Mouse (Mus musculus): Measurements from ENCODE around the gene Mrpl42.

Mrpl42 gene

DNA sequence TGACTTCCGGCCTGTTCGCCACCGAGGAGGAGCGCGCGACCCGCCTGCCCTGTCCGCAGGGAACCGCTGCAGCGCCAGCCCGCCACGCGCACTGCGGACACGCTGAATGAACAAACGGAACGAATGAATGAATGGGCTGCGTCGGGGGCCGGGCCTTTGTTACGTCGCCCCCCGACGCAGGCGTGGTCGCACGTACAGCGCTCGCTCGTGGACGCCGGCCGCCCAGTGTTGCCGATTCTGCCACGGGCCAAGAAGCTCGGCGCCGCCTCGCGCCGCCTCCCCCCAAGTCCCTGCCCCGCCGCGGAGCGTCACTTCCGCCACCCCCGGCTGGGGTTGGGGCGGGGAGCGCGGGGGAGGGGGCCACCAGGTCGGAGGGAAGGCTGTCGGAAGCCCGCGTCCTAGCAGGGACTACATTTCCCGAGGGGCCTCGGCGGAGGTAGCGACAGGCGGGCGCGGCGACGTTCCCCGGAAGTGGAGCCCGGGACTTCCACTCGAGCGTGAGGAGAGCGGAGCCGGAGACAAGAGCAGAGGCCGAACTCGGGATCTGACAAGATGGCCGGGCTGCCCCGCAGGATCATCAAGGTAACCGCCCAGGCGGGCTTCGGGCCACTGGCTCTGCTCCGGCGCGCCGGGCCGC is 13.0 kb upstream of the Mrpl42 start, which contains the start of gene Ube2n:
Gene Ube2n (plus strand): TSS at position 490 of the 637 bp plus-strand sequence.
- DNase-seq, result peak; percentile 99

DNA sequence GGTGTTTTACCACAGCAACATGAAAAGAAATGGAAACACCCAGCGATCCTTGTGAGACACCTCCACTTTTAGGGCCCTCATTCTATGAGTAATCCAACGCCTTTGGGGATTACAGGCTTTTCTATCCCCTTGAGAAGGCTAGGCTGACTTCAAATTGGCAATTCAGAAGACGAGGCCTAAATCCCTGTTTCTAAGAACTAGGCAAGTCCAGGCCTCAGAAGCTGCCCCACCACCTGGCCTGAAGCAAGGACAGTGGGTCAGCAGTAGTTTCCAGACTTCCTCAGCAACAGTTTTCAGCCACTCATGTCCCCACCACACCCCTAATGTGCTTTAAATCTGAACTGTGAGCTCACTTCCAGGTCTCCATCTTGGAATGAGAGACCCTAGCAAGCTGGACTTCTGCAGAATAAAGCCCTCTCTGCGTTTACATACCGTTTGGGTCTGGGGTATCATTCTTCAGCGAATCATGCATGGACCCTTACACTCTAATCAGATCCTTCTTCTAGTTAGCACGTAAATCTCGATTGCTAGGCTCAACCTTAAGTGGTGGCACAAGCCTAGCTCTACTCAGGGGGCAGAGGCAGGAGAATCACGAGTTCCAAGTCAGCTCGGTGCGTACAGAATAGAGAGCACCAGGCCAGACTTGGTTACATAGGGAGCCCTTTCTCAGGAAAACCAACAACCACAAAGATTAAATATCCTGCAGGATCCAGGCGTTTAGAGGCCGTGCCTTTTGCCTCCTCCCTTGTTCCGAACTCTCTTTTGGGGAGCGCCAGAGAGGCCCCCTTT is 12.2 kb upstream of the Mrpl42 start:
- no peak for DNase-seq

DNA sequence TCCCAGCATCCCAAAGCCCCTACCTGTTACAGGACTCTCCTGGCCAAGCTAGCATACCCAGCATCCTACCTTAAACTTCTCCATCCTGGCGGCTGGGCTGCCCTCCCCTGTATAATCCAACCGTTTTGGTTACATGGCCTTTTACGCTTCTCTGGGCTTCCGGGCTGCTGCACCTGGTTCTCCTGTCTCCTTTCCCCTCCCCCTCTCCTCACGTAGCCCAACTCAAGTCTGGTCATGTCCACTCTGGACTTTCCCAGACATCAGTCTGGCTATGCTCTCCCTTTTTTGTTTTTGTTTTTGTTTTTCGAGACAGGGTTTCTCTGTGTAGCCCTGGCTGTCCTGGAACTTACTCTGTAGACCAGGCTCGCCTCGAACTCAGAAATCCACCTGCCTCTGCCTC is 10.9 kb upstream of the Mrpl42 start:
- peak; percentile 35 for DNase-seq

DNA sequence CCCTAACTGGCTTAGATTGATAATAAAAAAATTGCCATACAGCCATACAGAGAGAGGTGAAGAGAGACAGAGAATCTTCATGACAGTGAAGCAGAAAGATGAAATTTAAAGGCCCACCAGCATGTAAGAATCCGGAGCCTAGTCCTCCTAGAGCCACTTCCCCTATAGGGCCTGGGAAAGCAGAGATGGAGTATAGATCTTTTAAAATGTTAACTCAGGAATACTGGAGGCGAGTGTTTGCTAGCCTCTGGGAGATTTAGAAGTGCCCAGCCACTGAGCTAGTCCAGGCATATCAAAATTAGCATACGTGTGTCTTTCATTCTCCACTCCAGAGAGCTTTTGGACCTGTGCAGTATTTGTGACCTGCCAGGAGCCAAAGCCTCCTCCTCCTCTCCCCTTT is 7.5 kb upstream of the Mrpl42 start:
- DNase-seq, result no peak

DNA sequence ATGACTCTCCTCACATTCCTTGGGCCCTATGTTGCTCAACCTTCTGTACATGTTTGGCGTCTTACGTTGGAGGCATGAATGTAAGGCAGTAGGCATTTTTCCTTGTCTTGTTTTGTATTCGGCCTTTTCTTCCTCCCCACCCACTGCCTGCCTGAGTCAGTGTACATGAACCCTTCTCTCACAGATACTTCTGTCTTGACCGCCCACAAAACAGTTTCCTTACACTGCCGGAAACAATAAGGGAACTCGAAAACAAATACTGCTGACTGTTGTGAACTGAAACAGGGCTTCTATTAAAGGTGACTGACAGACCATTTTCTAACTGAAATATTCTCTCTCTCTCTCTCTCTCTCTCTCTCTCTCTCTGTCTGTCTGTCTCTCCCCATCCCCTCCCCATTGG is 7.1 kb upstream of the Mrpl42 start:
- no peak for DNase-seq

DNA sequence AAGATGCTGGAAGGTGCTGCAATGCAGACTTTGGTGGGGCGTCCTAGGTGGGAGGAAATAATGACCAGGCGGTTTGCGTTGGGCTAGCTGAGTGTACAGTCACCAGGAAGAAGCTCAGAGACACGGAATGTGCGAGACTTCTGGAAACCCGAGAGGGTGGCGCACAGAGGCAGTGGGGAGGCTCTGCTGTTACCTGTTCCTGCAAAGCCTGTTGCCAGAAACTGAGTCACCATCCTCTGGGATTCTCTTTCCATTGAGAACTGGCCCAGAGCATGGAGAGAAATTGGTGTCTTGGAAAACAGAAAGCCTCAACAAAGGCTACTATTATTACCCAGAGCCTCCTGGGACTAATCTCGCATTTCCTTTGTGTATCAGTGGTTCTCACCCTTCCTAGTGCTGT is 6.4 kb upstream of the Mrpl42 start:
- no peak for DNase-seq

DNA sequence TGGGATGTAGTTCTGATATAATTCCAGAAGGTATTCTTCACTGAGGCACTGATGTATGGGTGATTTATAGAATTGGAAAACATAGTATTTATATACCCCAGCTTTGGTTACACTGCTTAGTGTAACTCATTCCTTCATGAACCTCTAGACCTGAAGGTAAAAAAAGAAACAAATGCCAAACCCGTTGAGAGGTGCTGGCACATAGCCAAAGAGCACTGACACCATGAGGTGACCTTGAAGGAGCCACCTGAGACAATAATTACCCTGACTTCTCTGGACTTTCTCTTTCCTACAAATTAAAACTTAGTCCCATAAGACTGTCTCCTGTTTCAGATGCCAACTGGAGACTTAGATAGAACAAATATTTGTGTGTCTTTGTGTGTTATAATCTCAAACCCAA is 2.6 kb upstream of the Mrpl42 start:
- DNase-seq, result no peak

DNA sequence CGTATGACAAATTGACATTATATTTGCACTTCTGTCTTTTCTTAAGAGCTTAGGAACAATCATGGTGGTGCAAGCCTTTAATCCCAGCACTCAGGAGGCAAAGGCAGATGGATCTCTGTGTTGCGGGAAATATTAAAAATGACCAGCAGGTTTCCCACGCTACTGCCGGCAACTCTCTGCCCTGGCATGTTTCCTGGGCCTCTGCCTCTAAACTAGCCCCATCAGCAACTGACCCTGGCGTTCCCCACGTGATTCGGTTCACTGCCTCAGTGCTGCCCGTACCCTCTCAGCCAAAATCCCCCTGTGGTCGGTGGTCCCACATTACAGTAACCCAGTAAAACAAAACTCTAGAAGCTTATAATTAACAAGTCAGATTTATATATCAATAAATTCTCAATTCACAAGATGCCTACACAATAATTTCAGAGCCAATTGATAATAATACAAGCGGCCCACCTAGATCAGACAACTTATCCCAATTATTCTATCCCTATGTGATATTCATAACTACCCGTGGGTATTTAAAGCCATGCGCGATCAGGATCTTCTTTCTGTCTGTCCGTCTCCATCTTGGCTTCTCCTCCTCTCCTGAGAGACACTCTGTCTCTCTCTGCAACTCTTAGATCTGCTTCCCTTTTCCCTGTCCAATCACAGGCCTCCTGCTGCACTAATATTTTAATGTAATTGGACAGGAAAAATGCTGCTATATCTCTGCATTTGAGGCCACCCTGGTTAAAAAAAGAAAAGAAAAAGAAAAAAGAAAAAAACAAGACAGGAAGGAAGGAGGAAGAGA is 1.9 kb upstream of the Mrpl42 start:
- DNase-seq, result no peak

DNA sequence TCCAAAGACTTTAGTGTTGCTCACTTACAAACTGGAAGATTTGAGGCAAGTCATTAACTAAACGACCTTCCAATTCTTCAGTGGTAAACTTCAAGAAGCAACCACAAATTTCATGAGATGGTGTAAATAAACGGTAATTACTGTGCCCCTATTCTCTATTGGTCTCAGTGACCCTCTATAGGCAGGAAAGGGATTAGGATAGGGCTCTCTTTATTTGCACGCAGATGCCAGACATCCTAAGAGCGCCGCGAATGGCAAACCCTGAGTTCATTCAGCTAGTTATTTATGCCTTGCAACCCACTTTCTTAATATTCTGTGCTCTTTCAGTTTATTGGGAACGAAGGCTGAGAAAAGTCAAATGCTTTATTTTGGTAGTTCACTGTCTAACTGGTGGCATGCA is 707 bp downstream of the Mrpl42 start:
- DNase-seq, result no peak

DNA sequence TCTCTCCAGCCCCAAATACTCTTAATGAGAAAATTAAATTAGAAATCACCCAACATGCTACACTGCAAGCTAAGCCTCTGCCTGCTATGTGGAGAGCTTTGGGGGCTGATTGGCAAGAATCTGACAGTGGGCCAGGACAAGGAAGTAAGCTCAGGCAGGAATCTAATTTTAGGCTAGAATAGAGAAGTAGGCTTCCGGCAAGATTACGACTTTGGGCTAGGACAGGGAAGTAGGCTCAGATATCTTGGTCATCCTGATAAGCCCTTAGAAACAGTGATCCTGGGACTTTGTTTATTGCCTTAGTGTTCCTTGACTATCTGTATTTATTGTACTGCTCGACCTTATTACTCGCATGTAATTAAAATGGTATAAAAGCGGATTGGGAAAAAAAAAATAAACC is 7.5 kb downstream of the Mrpl42 start:
- no peak for DNase-seq

DNA sequence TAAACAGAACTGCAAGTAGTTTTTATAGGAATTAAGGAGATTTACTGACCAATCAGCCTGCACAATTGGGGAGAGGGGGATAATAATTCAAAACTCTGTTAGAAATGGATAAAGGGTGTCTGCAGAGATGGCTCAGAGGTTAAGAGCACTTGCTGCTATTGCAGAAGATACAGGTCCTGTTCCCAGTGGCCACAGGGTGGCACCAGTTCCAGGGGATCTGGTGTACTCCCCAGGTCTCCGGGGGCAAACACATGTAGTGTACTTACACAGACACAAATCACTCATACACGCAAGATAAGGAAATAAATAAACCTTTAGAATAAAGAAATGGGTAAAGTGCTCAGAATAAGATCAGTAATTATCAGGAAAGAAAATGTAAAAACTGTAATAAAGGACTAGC is 12.1 kb downstream of the Mrpl42 start:
- DNase-seq, result no peak

DNA sequence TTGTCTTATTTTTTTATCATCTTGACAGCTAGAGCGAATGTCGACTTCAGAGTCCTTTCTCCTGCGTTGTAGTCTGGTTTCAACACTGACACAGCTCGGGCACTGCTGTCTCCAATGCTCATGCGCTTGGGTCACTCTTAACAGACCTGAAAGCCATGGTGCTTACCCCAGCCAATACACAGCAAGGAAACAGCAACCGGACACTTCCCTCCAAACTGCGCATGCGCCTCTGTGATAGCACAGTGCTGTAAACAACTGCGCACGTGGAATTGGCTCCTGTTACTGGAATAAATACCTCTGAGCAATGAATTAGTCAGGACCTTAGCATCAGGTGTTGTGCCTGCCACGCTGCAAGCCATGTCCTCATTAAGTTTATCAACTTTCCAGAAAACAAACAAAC is 24.2 kb downstream of the Mrpl42 start:
- DNase-seq, result no peak

DNA sequence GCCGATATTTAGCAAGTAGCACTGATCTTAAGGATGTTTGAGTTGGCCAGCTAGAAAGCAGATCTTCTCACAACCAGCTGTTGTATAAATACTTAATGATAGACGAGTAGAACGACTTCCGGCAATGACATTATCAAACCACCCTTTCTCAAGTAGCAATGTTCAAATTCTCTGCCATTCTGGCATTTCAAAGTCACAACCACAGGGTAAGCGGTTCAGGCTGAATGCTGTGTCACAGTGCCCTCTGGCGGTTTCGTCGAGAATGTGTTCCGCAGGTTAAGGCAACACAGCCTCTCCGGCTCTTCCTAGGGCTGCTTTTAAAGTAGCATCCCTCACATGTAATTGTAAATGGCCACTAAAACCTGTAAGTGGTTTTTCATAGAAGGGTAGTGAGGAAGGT is 25.8 kb downstream of the Mrpl42 start:
- peak; percentile 59 for DNase-seq

DNA sequence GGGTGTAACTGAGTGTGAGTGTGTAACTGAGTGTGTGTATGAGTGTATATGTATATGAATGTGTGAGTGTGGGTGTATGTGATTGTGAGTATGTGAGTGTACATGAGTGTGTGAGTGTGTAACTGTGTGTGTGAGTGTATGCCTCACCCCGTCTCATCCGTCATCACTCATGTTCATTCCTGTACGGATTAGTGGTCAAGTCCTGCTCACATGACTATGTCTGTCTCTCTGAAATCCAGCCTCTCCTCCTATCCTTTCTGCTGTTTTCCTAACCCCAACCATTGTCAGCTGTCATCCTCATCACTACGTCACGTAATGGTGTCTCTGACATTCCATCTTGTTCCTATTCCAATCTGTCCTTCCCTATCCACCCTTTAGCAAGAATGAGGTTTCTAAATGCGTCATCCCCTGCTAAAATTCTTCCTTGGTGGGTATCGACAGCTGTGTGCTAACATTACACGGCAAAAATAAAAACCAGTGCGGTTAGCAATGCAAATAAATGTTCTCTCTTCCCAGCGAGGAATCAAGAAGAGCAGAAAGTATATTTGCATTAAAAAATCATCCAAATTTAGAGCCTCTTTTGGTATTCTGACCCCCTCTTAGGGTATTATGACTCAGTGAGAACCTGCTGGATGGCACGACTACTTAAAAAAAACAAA is 29.7 kb downstream of the Mrpl42 start:
- no peak for DNase-seq

DNA sequence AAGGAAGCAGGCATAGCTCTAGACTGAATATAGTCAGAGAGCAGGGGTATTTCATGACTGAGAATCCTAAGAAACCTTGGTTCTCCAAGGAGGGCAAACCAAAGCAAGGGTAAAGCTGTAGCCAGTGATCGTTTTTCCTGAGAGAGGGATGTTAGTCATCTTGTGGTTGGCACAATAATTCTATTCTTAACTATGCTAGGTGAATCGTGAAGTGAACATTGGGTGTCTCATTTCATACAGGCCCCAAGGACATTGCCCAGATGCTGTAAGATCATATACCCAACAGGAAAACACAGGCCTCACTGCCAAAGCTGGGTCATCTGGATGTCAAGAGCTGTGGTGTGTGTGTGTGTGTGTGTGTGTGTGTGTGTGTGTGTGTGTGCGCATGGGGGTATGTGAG is 30.6 kb downstream of the Mrpl42 start:
- no peak for DNase-seq

DNA sequence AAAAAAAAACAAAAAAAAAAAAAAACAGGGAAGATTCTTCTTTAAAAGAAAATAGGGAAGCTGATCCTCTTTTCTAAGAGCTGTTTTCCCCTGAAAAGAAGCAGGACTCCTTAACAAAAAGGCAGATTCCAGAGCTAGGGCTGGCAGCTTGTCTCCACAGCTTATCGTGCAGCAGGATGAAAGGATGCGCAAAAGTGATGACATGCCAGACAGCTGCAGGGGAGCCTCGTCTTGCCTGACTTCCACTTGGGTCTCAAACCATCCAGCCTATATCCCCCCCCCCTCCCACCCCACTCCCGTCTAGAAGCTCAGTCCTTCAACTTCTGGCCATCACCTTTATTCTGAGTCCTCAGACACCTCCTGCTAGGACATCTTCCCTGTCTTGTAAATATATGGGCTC is 32.8 kb downstream of the Mrpl42 start:
- no peak for DNase-seq

DNA sequence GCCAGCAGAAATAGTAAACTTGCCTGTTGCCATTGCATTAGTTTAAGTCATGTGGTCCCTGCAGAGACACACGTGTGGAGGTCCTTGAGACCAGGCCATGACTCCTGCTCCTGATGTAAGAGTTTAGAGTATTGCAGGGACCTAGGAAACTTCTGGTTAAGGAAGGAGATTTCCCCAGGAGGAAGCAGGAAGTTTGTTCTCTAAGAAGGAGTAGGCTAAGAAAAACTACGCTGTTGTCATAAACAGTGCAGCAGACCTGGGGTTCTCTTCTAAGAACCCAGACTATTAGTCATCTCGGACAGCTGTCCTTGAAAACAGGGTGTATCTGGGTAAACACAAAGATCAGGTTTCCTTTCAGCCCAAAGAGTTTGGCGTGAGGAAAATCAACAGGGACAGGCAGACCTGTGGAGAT is 36.2 kb downstream of the Mrpl42 start:
- DNase-seq, result no peak

DNA sequence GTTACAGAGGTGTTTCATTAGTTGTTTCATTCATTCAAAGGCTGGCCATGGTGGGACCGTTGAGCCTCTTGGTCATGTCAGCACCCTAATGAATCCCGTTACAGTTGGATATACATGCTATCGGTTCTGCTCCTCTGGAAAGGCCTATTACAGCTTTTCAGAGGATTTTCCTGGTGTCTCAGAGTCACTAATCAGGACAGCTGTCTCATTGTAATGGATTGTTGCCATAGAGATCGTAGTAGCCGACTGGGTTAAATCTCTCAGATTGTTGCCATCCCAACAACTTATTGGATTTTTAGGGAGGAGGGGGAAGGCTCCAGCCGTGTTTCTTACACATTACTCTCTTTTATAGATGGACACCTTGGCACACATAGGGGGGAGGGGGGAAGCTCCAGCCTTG is 37.2 kb downstream of the Mrpl42 start:
- no peak for DNase-seq

DNA sequence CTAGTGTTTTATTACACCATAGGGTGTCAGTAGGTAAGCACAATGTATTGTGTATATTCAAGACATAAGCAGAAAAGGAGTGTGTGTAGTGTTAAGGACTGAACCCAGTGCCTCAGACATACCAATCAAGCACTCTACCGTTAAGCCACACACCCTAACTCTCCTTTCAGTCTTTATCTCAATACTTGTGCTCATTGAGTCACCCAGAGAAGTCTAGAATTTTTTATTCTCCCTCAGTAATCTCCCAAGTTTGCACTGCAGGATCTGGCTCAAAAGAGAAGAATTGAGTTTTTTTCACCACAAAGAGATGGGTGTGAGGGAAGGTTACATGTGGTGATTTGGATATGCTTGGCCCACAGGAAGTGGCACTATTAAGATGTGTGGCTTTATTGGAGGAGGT is 39.5 kb downstream of the Mrpl42 start:
- no peak for DNase-seq

DNA sequence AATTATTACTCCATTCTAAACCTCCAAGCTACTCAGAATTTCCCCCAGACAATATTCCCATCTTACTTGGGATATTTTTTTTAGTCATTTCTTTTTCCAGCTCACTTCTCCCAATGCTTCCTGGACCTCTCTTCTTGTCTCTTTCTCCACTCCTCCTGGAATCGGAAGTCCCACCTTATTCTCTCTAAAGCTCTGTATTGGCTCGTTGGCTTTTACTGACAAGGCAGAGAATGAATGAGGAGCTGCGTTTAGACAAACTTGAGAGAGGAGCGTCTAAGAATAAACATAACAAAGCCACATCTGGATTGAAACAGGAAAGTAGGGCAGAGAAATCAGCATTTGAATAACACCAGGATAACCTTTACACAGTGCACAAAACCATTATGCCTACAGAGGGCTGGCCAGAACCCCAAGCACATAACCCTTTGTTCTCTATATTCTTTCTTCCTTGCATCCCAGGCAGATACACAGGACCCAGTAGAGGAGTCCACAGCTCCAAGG is 40.6 kb downstream of the Mrpl42 start:
- DNase-seq, result no peak

DNA sequence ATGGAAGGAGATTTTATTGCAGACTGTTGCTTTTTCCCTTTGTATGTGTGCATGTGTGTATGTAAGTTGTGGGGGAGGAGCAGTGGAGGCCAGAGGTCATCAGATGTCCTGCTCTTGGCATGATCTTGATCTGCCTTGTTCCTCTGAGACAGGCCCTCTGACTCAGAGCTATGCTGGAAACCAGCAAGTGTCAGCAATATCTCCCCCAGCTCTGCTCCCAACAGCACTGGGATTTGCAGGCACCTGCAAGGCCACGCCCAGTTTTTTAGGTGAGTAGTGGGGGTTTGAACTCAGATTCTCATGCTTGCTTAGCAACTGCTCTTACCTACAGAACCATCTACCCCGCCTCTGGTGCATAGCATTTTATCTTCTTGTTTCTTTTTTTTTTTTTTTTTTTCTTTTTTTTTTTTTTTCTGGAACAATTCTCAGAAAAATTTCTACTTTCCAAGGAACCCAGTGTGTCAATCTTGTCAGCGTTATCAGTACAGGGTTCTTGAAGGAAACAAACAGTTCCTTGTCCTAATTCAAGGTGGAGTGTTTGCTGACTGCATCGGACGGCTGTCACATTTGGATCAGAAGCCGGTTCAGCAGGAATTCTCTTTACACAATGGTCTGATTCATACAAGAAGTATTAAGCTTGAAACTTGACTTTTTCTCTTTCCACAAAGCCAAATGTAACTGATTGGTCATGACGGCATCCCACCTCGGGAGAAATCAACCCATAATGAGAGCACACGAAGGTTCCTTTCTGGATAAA is 43.5 kb downstream of the Mrpl42 start:
- no peak for DNase-seq

DNA sequence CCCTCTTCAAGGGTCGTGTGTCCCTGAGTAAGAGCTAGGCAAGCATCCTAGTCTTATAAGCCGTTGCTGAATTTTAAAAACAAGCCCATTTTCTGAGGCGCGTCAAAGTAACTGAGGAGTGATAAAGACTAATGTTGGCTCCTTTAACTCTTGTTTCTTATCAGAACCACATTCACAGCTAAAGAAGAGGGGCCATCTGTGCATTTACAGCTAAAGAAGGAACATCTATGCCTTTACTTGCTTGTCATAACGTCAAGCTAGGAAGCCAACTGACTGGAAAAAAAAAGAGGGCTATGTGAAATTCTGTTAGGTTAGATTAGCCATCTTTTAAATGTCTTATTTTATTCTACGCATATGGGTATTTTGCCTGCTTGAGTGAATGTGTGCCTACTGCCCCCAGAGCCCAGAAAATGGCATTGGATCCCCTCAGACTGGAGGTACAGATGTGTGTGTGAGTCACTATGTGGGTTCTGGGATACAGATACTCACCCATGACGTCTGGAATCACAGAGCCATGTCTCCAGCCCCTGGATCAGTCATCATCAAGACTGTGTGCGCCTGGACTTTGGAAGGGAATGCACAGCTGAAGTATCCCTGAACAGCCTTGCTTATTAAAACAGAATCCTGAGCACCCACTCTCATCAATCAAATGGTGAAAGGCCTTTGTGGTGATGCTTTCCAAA is 44.2 kb downstream of the Mrpl42 start:
- DNase-seq, result no peak
